ENCODE assay signal across 8 mouse cellular contexts in genomic region chr17:32965623-32966290, GRCm38 (mm10). TPM values are rescaled to one million over a fixed set of nuclear protein-coding genes. Genes with fewer than 3 reads are reported as not detected.
A peak's percentile ranks its signal among the peaks of the same experiment; 100 is the strongest.
DNase-seq lines count a peak whose midpoint lies in the region; ATAC-seq and TF ChIP-seq lines count a peak whose summit lies in the region.

Gene Zfp472 (plus strand): TSS chr17:32965814.

- H3K9me3 ChIP-seq in kidney, embryonic 14.5 days (ENCODE audit: control insufficient read depth, low read length): no peaks in the 10 kb centered on the region
- H3K9me3 ChIP-seq in limb, embryonic 15.5 days: no peaks in the 10 kb centered on the region

- H3K27ac ChIP-seq in bone marrow macrophage, adult 2 months (ENCODE audit: insufficient read depth, low read depth, low read length): peak within 1 kb of the TSS; percentile 81
- peak within 1 kb of the TSS; percentile 49 for H3K27ac ChIP-seq in embryonic fibroblast, embryonic 13.5 days (ENCODE audit: insufficient read depth, low read length)
- peak within 1 kb of the TSS; percentile 72 for H3K27ac ChIP-seq in kidney, embryonic 14.5 days (ENCODE audit: low read depth, low read length)
- H3K27ac ChIP-seq in limb, embryonic 15.5 days: peak within 1 kb of the TSS; percentile 90

- no peak for TF ChIP-seq POLR2A in bone marrow macrophage, adult 2 months (IDR thresholded peaks at IDR 0.05; ENCODE audit: borderline replicate concordance, low read depth, low read length)
- TF ChIP-seq POLR2A in embryonic fibroblast, embryonic 13.5 days (IDR thresholded peaks at IDR 0.05; ENCODE audit: low read depth, low read length): peak; percentile 67

- no peaks in the 10 kb centered on the region for H3K36me3 ChIP-seq in kidney, embryonic 14.5 days (ENCODE audit: control insufficient read depth, insufficient read depth, low read length)
- no peaks in the 10 kb centered on the region for H3K36me3 ChIP-seq in limb, embryonic 15.5 days

- WGBS in kidney, embryonic 14.5 days: 0% methylated on average over 33 of the region's 33 CpGs
- under 1% methylated on average over 33 of the region's 33 CpGs for WGBS in limb, embryonic 15.5 days

- H3K4me3 ChIP-seq in bone marrow macrophage, adult 2 months (ENCODE audit: insufficient read depth, low read length): peak within 1 kb of the TSS; percentile 90
- H3K4me3 ChIP-seq in embryonic fibroblast, embryonic 13.5 days (ENCODE audit: insufficient read depth, low read length): peak within 1 kb of the TSS; percentile 75
- H3K4me3 ChIP-seq in kidney, embryonic 14.5 days (ENCODE audit: low read length): peak within 1 kb of the TSS; percentile 66
- H3K4me3 ChIP-seq in limb, embryonic 15.5 days: peak within 1 kb of the TSS; percentile 73

- DNase-seq in A20 (ENCODE audit: low read depth, low spot score): peak; percentile 93
- peak; percentile 95 to 96 for DNase-seq in heart, adult 9 months (ENCODE audit: low spot score in 2 of 2)
- DNase-seq in monocyte, adult 2 months (ENCODE audit: low read depth in 1 of 2, low spot score in 2 of 2): peak; percentile 78
- DNase-seq in spleen, postnatal 36 days (ENCODE audit: low spot score in 2 of 2): peak; percentile 89 to 90

- no peaks in the 10 kb centered on the region for H3K27me3 ChIP-seq in kidney, embryonic 14.5 days (ENCODE audit: control insufficient read depth, insufficient read depth, low read length)
- H3K27me3 ChIP-seq in limb, embryonic 15.5 days: no peaks in the 10 kb centered on the region

- H3K9ac ChIP-seq in kidney, embryonic 14.5 days (ENCODE audit: low read depth, low read length): peak within 1 kb of the TSS; percentile 67
- peak within 1 kb of the TSS; percentile 69 for H3K9ac ChIP-seq in limb, embryonic 15.5 days

- peak; percentile 99 for ATAC-seq in kidney, embryonic 14.5 days (ENCODE audit: low FRiP score, low TSS enrichment)
- ATAC-seq in limb, embryonic 15.5 days (ENCODE audit: insufficient number of reproducible peaks, low FRiP score, low TSS enrichment, low read depth): peak; percentile 97

- TF ChIP-seq CTCF in bone marrow macrophage, adult 2 months (IDR thresholded peaks at IDR 0.05; ENCODE audit: low read depth, low read length): no peak
- TF ChIP-seq CTCF in embryonic fibroblast, embryonic 13.5 days (IDR thresholded peaks at IDR 0.05; ENCODE audit: borderline replicate concordance, insufficient read depth, low read length): no peak

- peak within 1 kb of the TSS; percentile 45 for H3K4me2 ChIP-seq in kidney, embryonic 14.5 days (replicated peaks; ENCODE audit: low read depth, low read length)
- H3K4me2 ChIP-seq in limb, embryonic 15.5 days: peak within 1 kb of the TSS; percentile 69

- peaks cover 10% of the 10 kb centered on the region for H3K4me1 ChIP-seq in bone marrow macrophage, adult 2 months (ENCODE audit: control insufficient read depth, insufficient read depth, low read length)
- no peaks in the 10 kb centered on the region for H3K4me1 ChIP-seq in embryonic fibroblast, embryonic 13.5 days (ENCODE audit: control insufficient read depth, insufficient read depth, low read length)
- H3K4me1 ChIP-seq in kidney, embryonic 14.5 days (ENCODE audit: control insufficient read depth, insufficient read depth, low read length): peaks cover 10% of the 10 kb centered on the region
- H3K4me1 ChIP-seq in limb, embryonic 15.5 days: peaks cover 14% of the 10 kb centered on the region

RNA-seq across cellular contexts. Expression of gene Zfp472, which starts in this region (rescaled TPM):
- 6.8 and 12.7 TPM in 2 replicates for polyA plus RNA-seq in bone marrow macrophage, adult 2 months (2012; ENCODE audit: insufficient read depth, insufficient read length, missing spikeins)
- polyA plus RNA-seq in embryonic fibroblast, embryonic 13.5 days (2011; ENCODE audit: insufficient read length, low read depth, missing spikeins): 4.8 and 6.5 TPM in 2 replicates
- polyA plus RNA-seq in kidney, embryonic 14.5 days (2014; fragmentation: Nextera tagmentation; extraction: Ambion mirVana): 11.0 and 15.4 TPM in 2 replicates
- polyA plus RNA-seq in limb, embryonic 15.5 days (2015; fragmentation: Nextera tagmentation; extraction: Ambion mirVana): 10.5 and 11.6 TPM in 2 replicates

Comparison
In these comparisons a context has a peak if more than half of its experiments do, and no peak if none do; other contexts are left out.
1. Peak in every context shown above with its lines: DNase-seq, ATAC-seq, H3K4me3 ChIP-seq and H3K27ac ChIP-seq.